11 mouse cellular contexts compared by ENCODE assay signal in the genomic region with DNA sequence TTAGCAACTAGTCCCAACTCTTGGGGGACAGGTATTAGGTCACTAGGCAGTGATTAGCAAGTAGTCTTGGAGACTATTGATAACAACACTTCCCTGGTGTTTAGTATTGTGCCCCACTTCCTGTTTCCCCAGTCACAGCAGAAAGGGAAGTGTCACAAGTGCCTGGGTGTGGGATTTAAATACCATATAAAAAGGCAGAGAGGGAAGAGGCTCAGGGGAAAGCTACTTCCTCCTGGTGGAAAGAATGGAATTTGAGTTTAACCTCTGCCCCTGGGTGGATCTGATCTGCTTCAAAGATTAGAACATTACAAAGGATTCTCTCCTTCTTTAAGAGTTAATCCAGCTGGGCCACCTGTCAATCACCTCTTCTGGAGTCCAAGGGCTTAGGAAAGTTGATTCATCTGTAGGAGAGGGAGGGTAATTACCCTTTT. TPM values are rescaled to one million over a fixed set of nuclear protein-coding genes. Genes with fewer than 3 reads are reported as not detected.
DNase-seq lines count a peak whose midpoint lies in the region; ATAC-seq and TF ChIP-seq lines count a peak whose summit lies in the region.
"Had no signal": no experiment of that assay in that cellular context is flagged by ENCODE, and none has a peak within 500 bp of the region (broad histone marks: within the 10 kb centered on the region; RNA-seq: fewer than 3 reads in every experiment).

No protein-coding gene starts in this region.

- no peak overlapping the region for H3K4me3 ChIP-seq in intestine, embryonic 14.5 days (ENCODE audit: low read depth, low read length)
- H3K4me3 ChIP-seq: embryonic facial prominence, embryonic 13.5 days had no signal

- H3K9me3 ChIP-seq in intestine, embryonic 14.5 days (ENCODE audit: control insufficient read depth, low read length), result no peaks in the 10 kb centered on the region
- H3K9me3 ChIP-seq: embryonic facial prominence, embryonic 13.5 days had no signal

- no peaks in the 10 kb centered on the region for H3K36me3 ChIP-seq in intestine, embryonic 14.5 days (ENCODE audit: control insufficient read depth, insufficient read depth, low read length)
- H3K36me3 ChIP-seq: embryonic facial prominence, embryonic 13.5 days had no signal

- H3K4me2 ChIP-seq in intestine, embryonic 14.5 days (ENCODE audit: low read length), result no peak overlapping the region
- H3K4me2 ChIP-seq: embryonic facial prominence, embryonic 13.5 days had no signal

- ATAC-seq in intestine, embryonic 14.5 days (replicated peaks; ENCODE audit: low FRiP score, low TSS enrichment, low read depth), result peak; percentile 61; the same call in 1 of the 2 replicates
- ATAC-seq in monocyte, adult 5-6 weeks (replicated peaks; ENCODE audit: insufficient number of reproducible peaks, low FRiP score, low TSS enrichment, poor library complexity, severe bottlenecking), result peak; percentile 98
- no peak for ATAC-seq in cerebellum, adult (ENCODE audit: insufficient number of reproducible peaks, low FRiP score, low TSS enrichment)
- ATAC-seq: hindbrain, postnatal 0 days had no signal

- peaks cover 12% of the 10 kb centered on the region for H3K4me1 ChIP-seq in intestine, embryonic 14.5 days (replicated peaks; ENCODE audit: control insufficient read depth, insufficient read depth, low read length)

- TF ChIP-seq POLR2A in brain, embryonic 14.5 days (IDR thresholded peaks at IDR 0.05; ENCODE audit: borderline replicate concordance, extremely low read depth, insufficient read depth, insufficient read length, poor library complexity, severe bottlenecking), result no peak

- DNase-seq in kidney, adult 9 months, result peak; percentile 58
- no peak for DNase-seq in kidney, adult 11 months
- peak; percentile 14 for DNase-seq in brain, embryonic 14.5 days (ENCODE audit: low read depth)
- DNase-seq in intestine, embryonic 14.5 days (ENCODE audit: low spot score), result no peak
- DNase-seq in right cerebral cortex, postnatal 14 days, result no peak
- DNase-seq in cerebellum, postnatal 14 days, result no peak
- DNase-seq: thymus, adult 2 months had no signal

- no peaks in the 10 kb centered on the region for H3K27me3 ChIP-seq in intestine, embryonic 14.5 days (replicated peaks; ENCODE audit: control insufficient read depth, insufficient read depth, low read length)
- H3K27me3 ChIP-seq: embryonic facial prominence, embryonic 13.5 days had no signal

- TF ChIP-seq CTCF in brain, embryonic 14.5 days (IDR thresholded peaks at IDR 0.05; ENCODE audit: borderline replicate concordance, extremely low read depth, insufficient read depth, insufficient read length), result no peak

- peak overlapping the region; percentile 67 for H3K27ac ChIP-seq in intestine, embryonic 14.5 days (ENCODE audit: low read depth)
- H3K27ac ChIP-seq: embryonic facial prominence, embryonic 13.5 days; hindbrain, postnatal 0 days had no signal

- no peak overlapping the region for H3K9ac ChIP-seq in intestine, embryonic 14.5 days (ENCODE audit: low read length)
- H3K9ac ChIP-seq: embryonic facial prominence, embryonic 13.5 days had no signal

RNA-seq across cellular contexts. Expression of a gene that starts 12.3 kb away (rescaled TPM):
- polyA plus RNA-seq in brain, embryonic 14.5 days (2012; rRNA removed), result 19.2 and 20.8 TPM in 2 replicates
- polyA plus RNA-seq in intestine, embryonic 14.5 days (2014; fragmentation: Nextera tagmentation; extraction: Ambion mirVana), result 14.4 and 15.8 TPM in 2 replicates
- 66.1 to 99.7 TPM (median 74.8 TPM) in 3 replicates for total RNA-seq in monocyte, adult 5-6 weeks (2017)

RNA-seq across cellular contexts. Expression of a gene that starts 26.6 kb away (rescaled TPM):
- 0.69 and 4.1 TPM in 2 replicates for polyA plus RNA-seq in brain, embryonic 14.5 days (2012; rRNA removed)
- polyA plus RNA-seq in intestine, embryonic 14.5 days (2014; fragmentation: Nextera tagmentation; extraction: Ambion mirVana), result 1.2 and 1.3 TPM in 2 replicates
- not detected in 3 replicates for total RNA-seq in monocyte, adult 5-6 weeks (2017)

RNA-seq across cellular contexts. Expression of a gene that starts 43.0 kb away (rescaled TPM):
- polyA plus RNA-seq in brain, embryonic 14.5 days (2012; rRNA removed), result 33.6 and 49.2 TPM in 2 replicates
- polyA plus RNA-seq in intestine, embryonic 14.5 days (2014; fragmentation: Nextera tagmentation; extraction: Ambion mirVana), result 64.1 and 71.2 TPM in 2 replicates
- 16.5 to 50.9 TPM (median 46.2 TPM) in 3 replicates for total RNA-seq in monocyte, adult 5-6 weeks (2017)

RNA-seq across cellular contexts. Expression of a gene that starts 51.6 kb away (rescaled TPM):
- polyA plus RNA-seq in brain, embryonic 14.5 days (2012; rRNA removed), result 0.48 and 0.53 TPM in 2 replicates
- 0.81 and 0.97 TPM in 2 replicates for polyA plus RNA-seq in intestine, embryonic 14.5 days (2014; fragmentation: Nextera tagmentation; extraction: Ambion mirVana)
- total RNA-seq in monocyte, adult 5-6 weeks (2017), result 0.86 TPM in 1 of 3 replicates, not detected in the others
- polyA plus RNA-seq: embryonic facial prominence, embryonic 13.5 days had no signal

Comparison
In these comparisons a context has a peak if more than half of its experiments do, and no peak if none do; other contexts are left out.
1. DNase-seq: peak in kidney, adult 9 months (single experiment) and brain, embryonic 14.5 days (single experiment); none in kidney, adult 11 months (single experiment), intestine, embryonic 14.5 days (single experiment), right cerebral cortex, postnatal 14 days (single experiment) and cerebellum, postnatal 14 days (0 of 2).